Mouse (Mus musculus) spleen, adult 2 months (tissue): ENCODE results near the gene Dpy30. TPM values are rescaled to one million over a fixed set of nuclear protein-coding genes. Genes with fewer than 3 reads are reported as not detected.
A peak's percentile ranks its signal among the peaks of the same experiment; 100 is the strongest.

ENCODE experiments used
- DNase-seq, 2 experiments: peaks; one replicate each; pipeline versions ENCODE4 v3.0.0 to v3.0.0-alpha.2; 2012 to 2021; ENCODE audit warnings: low spot score in 2 of 2, low read depth in 1 of 2
- H3K27ac ChIP-seq: fragments of 200-500 bp; 2 replicates; pipeline ENCODE4 v1.5.1; 2012; ENCODE audit warnings: low read length, inconsistent platforms; ENCODE audit not compliant: insufficient read depth
- H3K27me3 ChIP-seq: fragments of 200-500 bp; 2 replicates; pipeline ENCODE4 v1.6.1; 2012; ENCODE audit warnings: mild to moderate bottlenecking, moderate library complexity, low read length, inconsistent platforms; ENCODE audit not compliant: control insufficient read depth, insufficient read depth
- H3K36me3 ChIP-seq: fragments of 200-500 bp; 2 replicates; pipeline ENCODE4 v1.6.1; 2012; ENCODE audit warnings: mild to moderate bottlenecking, low read length, inconsistent platforms; ENCODE audit not compliant: control insufficient read depth, insufficient read depth
- H3K4me1 ChIP-seq: fragments of 200-500 bp; 2 replicates; pipeline ENCODE4 v1.6.1; 2011; ENCODE audit warnings: inconsistent platforms; ENCODE audit not compliant: control insufficient read depth, insufficient read depth, insufficient read length
- H3K4me3 ChIP-seq: fragments of 200-500 bp; 2 replicates; pipeline ENCODE4 v1.5.1; 2011; ENCODE audit warnings: mild to moderate bottlenecking, inconsistent platforms; ENCODE audit not compliant: insufficient read depth, insufficient read length; ENCODE audit errors: extremely low read depth
- CTCF ChIP-seq: fragments of 200-500 bp; IDR thresholded peaks from 2 replicates; pipeline ENCODE4 v1.5.1; 2011; ENCODE audit warnings: mild to moderate bottlenecking, inconsistent platforms; ENCODE audit not compliant: insufficient read depth, insufficient read length, insufficient replicate concordance; ENCODE audit errors: extremely low read depth
- POLR2A ChIP-seq: fragments of 200-500 bp; IDR thresholded peaks from 2 replicates; pipeline ENCODE4 v1.6.1; 2011; ENCODE audit warnings: low read depth, low read length, inconsistent platforms
- WGBS: fragments of 180-500 bp; shearing (Covaris S2); methylation state at CpG from one replicate; pipeline ENCODE4 v1.1.7; 2018; 5-methylcytosine and 5-hydroxymethylcytosine counted together
- polyA plus RNA-seq: library from polyadenylated mRNA; depleted of rRNA; stranded (reverse); fragments of >200 nt; gene quantifications from 2 replicates; pipeline ENCODE4 v1.2.3, GENCODE M21; 2012; rRNA removed

The Dpy30 gene
- 14.1 and 14.5 TPM in 2 replicates for polyA plus RNA-seq

DNA sequence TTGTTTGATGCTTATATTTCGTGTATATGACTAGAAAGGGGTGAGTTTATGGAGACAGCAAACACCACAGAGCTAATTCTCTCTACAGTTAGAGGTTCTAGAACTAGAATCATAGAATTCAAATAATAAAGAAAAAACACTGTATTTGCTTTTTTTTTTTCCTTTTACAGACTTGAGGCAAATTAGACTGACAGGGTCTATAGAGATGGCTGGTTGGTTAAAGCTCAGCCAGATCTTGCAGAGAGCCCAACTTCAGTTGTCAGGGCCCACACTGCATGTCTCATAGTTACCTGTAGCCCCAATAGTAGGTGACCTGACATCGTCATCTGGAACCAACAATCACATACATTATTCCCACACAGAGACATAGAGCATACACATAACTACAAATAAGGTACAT is at the start of gene Dpy30:
Gene Dpy30, minus strand, starts transcription at position 101 of the 400 bp plus-strand sequence.
- DNase-seq, result no peak
- no peak within 1 kb of the TSS for H3K4me3 ChIP-seq
- no peak within 1 kb of the TSS for H3K27ac ChIP-seq
- no peaks in the 10 kb centered on the region for H3K27me3 ChIP-seq
- H3K36me3 ChIP-seq, result no peaks in the 10 kb centered on the region
- no peaks in the 10 kb centered on the region for H3K4me1 ChIP-seq
- WGBS, result 89% methylated on average over 2 of the region's 2 CpGs
- TF ChIP-seq POLR2A, result no peak
- TF ChIP-seq CTCF, result no peak

DNA sequence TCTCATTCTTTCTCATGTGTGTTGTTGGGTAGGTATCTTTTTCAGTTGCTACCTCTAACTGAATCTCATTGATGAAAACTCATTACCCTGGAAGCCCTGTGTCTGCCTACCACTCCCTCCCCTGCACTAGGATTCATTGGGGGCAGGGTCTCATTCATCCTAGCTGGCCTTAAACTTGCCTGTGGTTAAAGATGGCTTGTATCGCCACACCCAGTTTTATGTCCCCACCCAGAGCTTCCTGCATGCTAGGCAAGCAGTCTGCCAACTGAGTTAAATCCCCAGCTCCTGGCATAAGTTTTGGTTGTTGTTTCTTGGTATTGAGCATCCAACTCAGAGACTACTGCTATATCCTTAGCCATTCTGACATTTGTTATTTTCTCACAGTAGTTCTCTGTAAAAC is 39.8 kb upstream of the Dpy30 start:
- H3K27ac ChIP-seq, result no peak overlapping the region
- H3K4me3 ChIP-seq, result no peak overlapping the region
- peaks cover 9% of the 10 kb centered on the region for H3K36me3 ChIP-seq
- DNase-seq, result no peak
- H3K4me1 ChIP-seq, result no peaks in the 10 kb centered on the region
- TF ChIP-seq POLR2A (no peak), CTCF (no peak)
- WGBS, result 66% methylated on average over 1 of the region's 1 CpGs
- H3K27me3 ChIP-seq, result no peaks in the 10 kb centered on the region

DNA sequence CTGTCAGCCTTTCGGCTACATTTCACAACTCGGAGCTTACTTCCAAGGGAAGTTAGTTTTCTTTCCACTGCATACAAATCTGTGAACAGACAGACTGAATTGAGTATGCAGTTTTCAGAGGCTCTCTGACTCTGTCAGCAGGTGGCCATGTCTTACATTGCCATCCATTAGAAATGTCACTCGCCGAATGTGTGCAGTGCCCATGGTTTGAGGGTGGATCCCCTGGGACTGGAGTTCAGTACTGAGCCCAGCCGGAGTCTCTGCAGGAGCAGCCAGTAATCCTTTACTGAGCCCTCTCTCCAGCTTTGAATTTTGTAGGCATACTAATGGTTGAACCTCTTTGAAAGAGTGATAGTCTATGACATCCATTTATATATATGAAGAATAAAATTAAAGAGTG is 17.4 kb upstream of the Dpy30 start:
- Histone ChIP-seq H3K4me1 (peaks cover 7% of the 10 kb centered on the region), H3K36me3 (no peaks in the 10 kb centered on the region), H3K27ac (no peak overlapping the region), H3K27me3 (no peaks in the 10 kb centered on the region), H3K4me3 (no peak overlapping the region)
- WGBS, result 57% methylated on average over 5 of the region's 5 CpGs
- TF ChIP-seq CTCF (no peak), POLR2A (no peak)
- no peak for DNase-seq

DNA sequence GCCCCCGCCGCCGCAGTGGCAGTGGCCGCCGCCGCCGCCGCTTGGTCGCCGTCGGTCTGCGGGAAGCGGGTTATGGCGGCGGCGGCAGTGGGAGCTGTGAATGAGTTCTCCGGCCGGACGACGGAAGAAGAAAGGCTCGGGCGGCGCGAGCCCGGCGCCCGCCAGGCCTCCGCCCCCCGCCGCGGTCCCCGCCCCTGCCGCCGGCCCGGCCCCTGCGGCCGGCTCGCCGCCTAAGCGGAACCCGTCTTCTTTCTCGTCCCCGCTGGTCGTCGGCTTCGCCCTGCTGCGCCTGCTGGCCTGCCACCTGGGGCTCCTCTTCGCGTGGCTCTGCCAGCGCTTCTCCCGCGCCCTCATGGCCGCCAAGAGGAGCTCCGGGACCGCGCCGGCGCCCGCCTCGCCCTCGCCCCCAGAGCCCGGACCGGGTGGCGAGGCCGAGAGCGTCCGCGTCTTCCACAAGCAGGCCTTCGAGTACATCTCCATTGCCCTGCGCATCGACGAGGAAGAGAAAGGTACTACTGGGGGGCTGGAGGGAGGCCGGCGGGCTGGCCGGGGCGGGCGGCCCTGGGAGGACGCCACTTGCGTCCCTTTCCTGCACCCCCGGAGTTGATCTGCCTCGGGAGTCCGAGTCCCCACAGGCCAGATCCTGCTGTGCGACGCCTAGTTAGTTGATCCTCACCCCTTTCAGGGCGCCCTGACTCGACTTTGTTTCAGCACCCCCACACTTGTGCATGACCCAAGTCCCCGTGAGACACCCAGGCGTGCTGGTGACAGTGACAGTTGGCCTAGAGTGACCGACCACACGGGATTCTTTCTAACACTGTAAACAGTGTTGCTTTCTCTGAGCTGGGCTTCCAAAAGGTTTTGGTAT is 15.4 kb upstream of the Dpy30 start, which contains the start of gene Spast:
Gene Spast, plus strand, starts transcription at position 51 of the 868 bp plus-strand sequence.
- TF ChIP-seq CTCF (no peak), POLR2A (no peak)
- DNase-seq, result peak in 1 of 2 experiments; percentile 78
- Histone ChIP-seq H3K4me1 (peaks cover 7% of the 10 kb centered on the region), H3K27ac (peak within 1 kb of the TSS; percentile 86), H3K36me3 (no peaks in the 10 kb centered on the region), H3K4me3 (peak within 1 kb of the TSS; percentile 95), H3K27me3 (no peaks in the 10 kb centered on the region)
- WGBS, result under 1% methylated on average over 78 of the region's 90 CpGs

DNA sequence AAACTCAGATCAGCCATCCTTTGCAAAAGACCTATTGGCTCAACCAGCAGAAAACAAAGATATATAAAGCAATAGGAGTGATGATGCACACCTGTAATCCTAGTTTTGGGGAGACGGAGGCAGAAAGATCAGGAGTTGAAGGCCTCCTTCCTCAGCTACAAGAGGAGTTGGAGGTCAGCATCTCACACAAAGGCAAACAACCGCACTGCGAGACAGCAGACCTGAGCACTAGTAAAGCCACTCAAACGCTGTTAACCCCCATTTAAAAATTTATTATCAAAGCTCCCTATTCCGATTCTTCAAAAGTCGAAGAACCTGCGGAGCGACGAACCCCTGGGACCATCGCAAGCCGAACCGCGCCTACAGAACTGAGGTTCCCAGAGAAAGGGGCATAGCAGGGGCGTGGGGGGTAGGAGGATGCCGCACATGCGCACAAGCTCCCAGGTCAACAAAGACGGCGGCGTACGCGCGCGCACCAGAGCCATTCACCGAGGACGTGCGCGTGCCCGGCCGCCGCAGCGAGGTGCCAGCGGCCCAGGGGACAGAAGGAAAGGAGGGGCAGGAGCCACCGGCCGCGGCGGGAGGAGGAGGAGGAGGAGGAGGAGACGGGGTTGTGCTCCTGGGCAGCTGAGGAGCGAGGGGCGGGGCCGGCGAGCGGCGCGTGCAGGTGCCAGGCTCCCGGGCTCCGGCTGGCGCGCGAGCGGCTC is 14.6 kb upstream of the Dpy30 start:
- Histone ChIP-seq H3K27me3 (no peaks in the 10 kb centered on the region), H3K27ac (peak overlapping the region; percentile 86), H3K4me1 (peaks cover 7% of the 10 kb centered on the region), H3K36me3 (no peaks in the 10 kb centered on the region), H3K4me3 (peak overlapping the region; percentile 95)
- DNase-seq, result peak; percentile 76 to 91
- TF ChIP-seq POLR2A (no peak), CTCF (no peak)
- WGBS, result under 1% methylated on average over 46 of the region's 50 CpGs

DNA sequence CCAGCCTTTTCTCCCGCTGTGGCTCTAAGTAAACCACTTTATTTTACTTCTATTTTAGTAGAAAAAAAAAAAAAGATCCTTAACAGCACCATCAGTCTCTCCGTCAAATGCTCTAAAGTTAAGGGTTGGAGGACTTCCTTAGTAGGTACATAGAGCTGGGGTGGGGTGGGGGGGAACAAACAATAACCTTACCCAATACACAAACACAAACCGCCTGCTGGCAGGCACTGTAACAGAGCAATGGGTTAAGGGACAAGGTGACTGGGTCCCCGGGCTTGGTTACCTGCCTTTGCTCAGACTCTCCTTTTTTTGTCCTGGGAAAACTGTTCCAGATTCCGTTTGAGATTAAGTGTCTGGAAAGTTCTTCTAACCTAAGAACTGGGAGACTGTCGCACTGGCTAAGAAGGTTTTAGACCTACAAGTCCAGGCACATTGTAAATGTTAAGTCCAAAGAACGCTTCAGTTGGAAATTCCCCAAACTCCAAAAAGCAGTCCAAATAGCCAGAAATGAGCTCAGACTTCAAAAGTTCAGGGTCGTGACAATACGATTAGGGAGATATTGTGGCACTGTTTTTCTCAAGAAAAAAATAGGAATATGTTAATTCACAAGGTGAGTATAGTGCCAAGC is 7.4 kb upstream of the Dpy30 start:
- WGBS, result 83% methylated on average over 9 of the region's 9 CpGs
- TF ChIP-seq CTCF, result no peak
- no peak for TF ChIP-seq POLR2A
- H3K27me3 ChIP-seq, result no peaks in the 10 kb centered on the region
- no peaks in the 10 kb centered on the region for H3K36me3 ChIP-seq
- no peak overlapping the region for H3K27ac ChIP-seq
- H3K4me1 ChIP-seq, result no peaks in the 10 kb centered on the region
- DNase-seq, result no peak
- no peak overlapping the region for H3K4me3 ChIP-seq
